Mouse (Mus musculus) right cerebral cortex, postnatal 4 days (tissue): ENCODE measurements around the gene Vmn1r77.
"Not testable (repeated sequence)": the region's sequence is repeated elsewhere in the genome, so short reads cannot be mapped to it uniquely, and the experiment has no call there.

Experiments used
- DNase-seq: peaks from one replicate; pipeline ENCODE4 v3.0.0-alpha.2; 2022

Vmn1r77 gene

DNA sequence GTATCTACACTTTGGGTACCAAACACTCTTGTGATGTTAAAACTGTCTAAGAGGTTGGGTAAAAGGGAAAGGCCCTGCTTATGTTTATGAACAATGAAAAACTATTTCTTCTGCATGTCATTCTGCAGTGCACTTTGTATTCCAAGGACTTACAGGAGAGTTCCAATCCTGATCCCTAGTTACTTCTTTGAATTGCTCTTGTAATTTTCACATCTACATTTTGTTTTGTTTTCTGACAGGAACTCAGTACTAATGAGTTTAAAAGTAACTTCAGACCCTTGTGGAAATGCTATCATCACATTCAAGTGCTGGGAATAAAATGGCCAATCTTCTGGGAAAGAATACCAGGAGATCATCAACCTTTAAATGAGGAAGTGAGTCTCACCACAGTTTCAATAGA is at the start of gene Vmn1r77:
Vmn1r77 (plus strand) TSS at position 301 of the 400 bp plus-strand sequence.
- not testable (repeated sequence) for DNase-seq

DNA sequence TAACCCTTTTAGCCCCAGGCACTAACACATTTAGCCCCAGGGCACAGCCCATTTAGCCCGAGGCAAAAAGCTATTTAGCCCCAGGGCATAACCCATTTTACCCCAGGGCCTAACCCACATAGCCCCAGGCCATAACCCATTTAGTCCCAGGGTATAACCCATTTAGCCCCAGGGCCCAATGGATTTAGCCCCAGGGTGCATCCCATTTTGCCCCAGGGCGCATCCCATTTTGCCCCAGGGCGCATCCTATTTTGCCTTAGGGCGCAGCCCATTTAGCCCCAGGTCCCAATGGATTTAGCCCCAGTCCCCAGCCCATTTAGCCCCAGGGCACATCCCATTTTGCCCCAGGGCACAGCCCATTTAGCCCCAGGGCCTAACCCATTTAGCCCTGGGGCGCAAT is 25.1 kb upstream of the Vmn1r77 start:
- DNase-seq: not testable (repeated sequence)

DNA sequence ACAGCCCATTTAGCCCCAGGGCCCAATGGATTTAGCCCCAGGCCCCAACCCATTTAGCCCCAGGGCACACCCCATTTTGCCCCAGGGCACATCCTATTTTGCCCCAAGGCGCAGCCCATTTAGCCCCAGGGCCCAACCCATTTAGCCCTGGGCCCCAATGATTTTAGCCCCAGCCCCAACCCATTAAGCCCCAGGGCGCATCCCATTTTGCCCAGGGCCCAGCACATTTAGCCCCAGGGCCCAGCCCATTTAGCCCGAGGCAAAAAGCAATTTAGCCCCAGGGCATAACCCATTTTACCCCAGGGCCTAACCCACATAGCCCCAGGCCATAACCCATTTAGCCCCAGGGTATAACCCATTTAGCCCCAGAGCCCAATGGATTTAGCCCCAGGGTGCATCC is 24.2 kb upstream of the Vmn1r77 start:
- DNase-seq: not testable (repeated sequence)

DNA sequence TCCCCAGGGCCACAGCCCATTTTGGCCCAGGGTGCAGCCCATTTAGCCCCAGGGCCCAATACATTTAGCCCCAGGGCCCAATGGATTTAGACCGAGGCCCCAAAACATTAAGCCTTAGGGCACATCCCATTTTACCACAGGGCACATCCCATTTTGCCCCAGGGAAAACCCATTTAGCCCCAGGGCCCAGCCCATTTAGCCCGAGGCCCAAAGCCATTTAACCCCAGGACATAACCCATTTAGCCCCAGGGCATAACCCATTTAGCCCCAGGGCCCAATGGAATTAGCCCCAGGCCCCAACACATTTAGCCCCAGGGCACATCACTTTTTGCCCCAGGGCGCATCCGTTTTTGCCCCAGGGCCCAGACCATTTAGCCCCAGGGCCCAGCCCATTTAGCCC is 23.4 kb upstream of the Vmn1r77 start:
- DNase-seq: no peak

DNA sequence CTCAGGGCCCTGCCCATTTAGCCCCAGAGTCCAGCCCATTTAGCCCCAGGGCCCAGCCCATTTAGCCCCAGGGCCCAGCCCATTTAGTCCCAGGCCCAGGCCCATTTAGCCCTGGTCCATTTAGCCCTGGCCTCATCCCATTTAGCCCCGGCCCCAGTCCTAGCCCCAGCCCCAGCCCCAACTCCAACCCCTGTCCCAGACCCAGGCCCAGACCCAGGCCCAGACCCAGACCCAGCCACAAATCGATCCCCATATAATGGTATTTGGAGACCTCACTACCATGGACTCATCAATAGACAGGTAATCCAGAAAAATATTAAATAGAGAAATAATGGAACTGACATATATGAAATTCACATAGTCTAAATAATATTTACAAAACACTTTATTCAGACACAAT is 18.7 kb upstream of the Vmn1r77 start:
- not testable (repeated sequence) for DNase-seq

DNA sequence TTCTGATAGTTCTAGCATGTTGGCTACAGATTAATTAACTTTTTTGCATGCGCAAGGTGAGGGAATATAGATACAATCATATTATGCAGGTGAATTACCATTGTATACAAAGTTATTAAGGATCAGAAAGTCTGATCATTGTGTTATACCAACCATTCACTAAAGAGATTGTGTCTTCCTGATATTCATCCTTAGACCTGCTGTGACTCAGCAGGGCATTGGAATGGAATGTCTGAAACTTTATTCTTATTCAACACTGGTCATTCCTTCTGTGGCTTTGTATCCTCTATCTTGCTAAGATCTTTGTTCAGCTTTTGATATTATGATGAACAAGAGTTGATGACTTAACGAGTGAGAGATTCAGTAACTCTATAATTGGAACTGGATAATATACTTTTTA is 4.1 kb downstream of the Vmn1r77 start:
- DNase-seq: no peak
